Mouse (Mus musculus): ENCODE measurements around the gene Tmcc1.

DNA sequence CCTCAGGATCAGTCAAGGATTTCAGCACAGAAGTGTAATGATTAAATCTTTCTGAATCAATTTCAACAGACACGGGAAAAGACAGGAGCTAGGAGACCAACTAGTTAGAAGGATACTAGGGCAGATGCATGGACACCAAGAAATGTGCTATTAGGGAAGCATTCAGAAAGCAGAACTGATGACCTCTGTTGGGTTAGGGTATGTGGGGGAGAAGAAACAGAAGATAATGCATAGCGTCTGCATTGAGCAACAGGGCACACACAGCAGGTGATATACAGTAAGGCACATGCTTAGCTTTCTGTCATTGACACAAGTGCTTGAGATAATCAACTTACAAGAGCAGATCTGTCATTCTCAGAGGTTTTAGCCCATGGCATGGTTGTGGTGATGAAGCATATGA lies 95.7 kb downstream of the Tmcc1 start:
- TF ChIP-seq CTCF (IDR thresholded peaks at IDR 0.05; ENCODE audit: borderline replicate concordance, extremely low read depth, insufficient read depth, insufficient read length): no peak
- no peak for TF ChIP-seq POLR2A (IDR thresholded peaks at IDR 0.05; ENCODE audit: borderline replicate concordance, extremely low read depth, insufficient read depth, insufficient read length, poor library complexity, severe bottlenecking)
